Mouse (Mus musculus) MEL (cell line): ENCODE measurements around the gene Sfmbt2. TPM values are rescaled to one million over a fixed set of nuclear protein-coding genes. Genes with fewer than 3 reads are reported as not detected.

Source experiments
- DNase-seq: peaks from one replicate; pipeline ENCODE4 v3.0.0; 2011; ENCODE audit warnings: low read depth, low spot score
- H3K27ac ChIP-seq: 2 replicates; pipeline ENCODE4 v1.5.1; 2012; ENCODE audit warnings: low read depth, mild to moderate bottlenecking, control low read depth, low read length, moderate library complexity; ENCODE audit not compliant: control insufficient read depth
- H3K27me3 ChIP-seq, 2 experiments: fragments of 150-350 bp in 1 of 2; sonication (generic) in 1 of 2; 2 replicates each; pipeline ENCODE4 v1.6.1; 2012; ENCODE audit warnings: low read length in 2 of 2, mild to moderate bottlenecking in 2 of 2, improper control_type of control experiment in 1 of 2, moderate library complexity in 1 of 2; ENCODE audit not compliant: insufficient read depth in 2 of 2, control insufficient read depth in 1 of 2
- H3K36me3 ChIP-seq, 2 experiments: 2 replicates each; pipeline ENCODE4 v1.6.1; 2012 to 2014; ENCODE audit warnings: low read length in 2 of 2, improper control_type of control experiment in 1 of 2, inconsistent platforms in 1 of 2, mild to moderate bottlenecking in 1 of 2; ENCODE audit not compliant: insufficient read depth in 2 of 2, control insufficient read depth in 1 of 2
- H3K4me1 ChIP-seq, 2 experiments: fragments of 150-350 bp in 1 of 2; sonication (generic) in 1 of 2; 2 replicates each; pipeline ENCODE4 v1.6.1; 2012; ENCODE audit warnings: low read length in 2 of 2, improper control_type of control experiment in 1 of 2, mild to moderate bottlenecking in 1 of 2; ENCODE audit not compliant: insufficient read depth in 2 of 2, control insufficient read depth in 1 of 2
- H3K4me3 ChIP-seq, 2 experiments: fragments of 150-350 bp in 1 of 2; sonication (generic) in 1 of 2; 2 replicates each; pipeline ENCODE4 v1.5.1; 2012; ENCODE audit warnings: low read depth in 2 of 2, low read length in 2 of 2, mild to moderate bottlenecking in 2 of 2, moderate library complexity in 2 of 2, control low read depth in 1 of 2, improper control_type of control experiment in 1 of 2; ENCODE audit not compliant: control insufficient read depth in 1 of 2, insufficient read depth in 1 of 2
- H3K79me2 ChIP-seq: 2 replicates; pipeline ENCODE4 v1.6.1; 2012; ENCODE audit warnings: mild to moderate bottlenecking, low read length, moderate library complexity; ENCODE audit not compliant: control insufficient read depth, poor library complexity, insufficient read depth
- H3K9ac ChIP-seq: 2 replicates; pipeline ENCODE4 v1.6.1; 2012; ENCODE audit warnings: low read depth, mild to moderate bottlenecking, control low read depth, low read length, moderate library complexity; ENCODE audit not compliant: control insufficient read depth, poor library complexity, severe bottlenecking
- H3K9me3 ChIP-seq: fragments of 150-350 bp; sonication (generic); replicated peaks from 2 replicates; pipeline ENCODE4 v1.6.1; 2012; ENCODE audit warnings: mild to moderate bottlenecking, low read length, improper control_type of control experiment, moderate library complexity; ENCODE audit not compliant: insufficient read depth
- BHLHE40 ChIP-seq: IDR thresholded peaks from 2 replicates; pipeline ENCODE4 v1.6.1; 2012; ENCODE audit warnings: low read depth, mild to moderate bottlenecking, inconsistent platforms, low read length, improper control_type of control experiment, borderline replicate concordance
- CHD1 ChIP-seq: IDR thresholded peaks from 2 replicates; pipeline ENCODE4 v1.6.1; 2012; ENCODE audit warnings: low read depth, mild to moderate bottlenecking, inconsistent platforms, low read length, improper control_type of control experiment
- CHD2 ChIP-seq: IDR thresholded peaks from 2 replicates; pipeline ENCODE4 v1.6.1; 2011; ENCODE audit warnings: low read length, improper control_type of control experiment
- EP300 ChIP-seq, 2 experiments: IDR thresholded peaks; 2 replicates each; pipeline ENCODE4 v1.6.1; 2011; ENCODE audit warnings: improper control_type of control experiment in 2 of 2, low read length in 2 of 2, low read depth in 1 of 2, mild to moderate bottlenecking in 1 of 2
- GATA1 ChIP-seq: IDR thresholded peaks from 2 replicates; pipeline ENCODE4 v1.6.1; 2011; ENCODE audit warnings: low read depth, low read length, improper control_type of control experiment
- HCFC1 ChIP-seq: IDR thresholded peaks from 2 replicates; pipeline ENCODE4 v1.6.1; 2012; ENCODE audit warnings: low read depth, mild to moderate bottlenecking, inconsistent platforms, low read length, improper control_type of control experiment, moderate library complexity
- MEF2A ChIP-seq: IDR thresholded peaks from 2 replicates; pipeline ENCODE4 v1.6.1; 2014; ENCODE audit warnings: low read depth, mild to moderate bottlenecking, inconsistent platforms, low read length, improper control_type of control experiment; ENCODE audit not compliant: poor library complexity, insufficient replicate concordance, severe bottlenecking; ENCODE audit errors: extremely low read depth
- MXI1 ChIP-seq: IDR thresholded peaks from 2 replicates; pipeline ENCODE4 v1.6.1; 2011; ENCODE audit warnings: mild to moderate bottlenecking, low read depth, low read length, improper control_type of control experiment
- MYC ChIP-seq: IDR thresholded peaks from 2 replicates; pipeline ENCODE4 v1.6.1; 2011; ENCODE audit warnings: low read depth, mild to moderate bottlenecking, low read length, improper control_type of control experiment, moderate library complexity
- POLR2A ChIP-seq, 2 experiments: IDR thresholded peaks; 2 replicates each; pipeline ENCODE4 v1.6.1; 2011 to 2012; ENCODE audit warnings: low read length in 2 of 2, mild to moderate bottlenecking in 2 of 2, control low read depth in 1 of 2, improper control_type of control experiment in 1 of 2, low read depth in 1 of 2, moderate library complexity in 1 of 2; ENCODE audit not compliant: control insufficient read depth in 1 of 2, insufficient read depth in 1 of 2, poor library complexity in 1 of 2
- POLR2AphosphoS2 ChIP-seq: IDR thresholded peaks from 2 replicates; pipeline ENCODE4 v1.6.1; 2011; ENCODE audit warnings: low read length, improper control_type of control experiment
- POLR2AphosphoS5 ChIP-seq: IDR thresholded peaks from 2 replicates; pipeline ENCODE4 v1.6.1; 2012; ENCODE audit warnings: low read depth, borderline replicate concordance, mild to moderate bottlenecking, inconsistent platforms, low read length, moderate library complexity, mixed read lengths
- RAD21 ChIP-seq: IDR thresholded peaks from 2 replicates; pipeline ENCODE4 v1.6.1; 2011; ENCODE audit warnings: mild to moderate bottlenecking, low read depth, low read length, improper control_type of control experiment
- SIN3A ChIP-seq: IDR thresholded peaks from 2 replicates; pipeline ENCODE4 v1.6.1; 2012; ENCODE audit warnings: low read length, improper control_type of control experiment, inconsistent platforms
- UBTF ChIP-seq: IDR thresholded peaks from 2 replicates; pipeline ENCODE4 v1.6.1; 2012; ENCODE audit warnings: low read depth, mild to moderate bottlenecking, inconsistent platforms, low read length, improper control_type of control experiment, moderate library complexity, borderline replicate concordance; ENCODE audit not compliant: insufficient read depth
- USF1 ChIP-seq: IDR thresholded peaks from 2 replicates; pipeline ENCODE4 v1.6.1; 2014; ENCODE audit warnings: low read depth, mild to moderate bottlenecking, inconsistent platforms, low read length, improper control_type of control experiment, moderate library complexity
- ZC3H11A ChIP-seq: IDR thresholded peaks from 2 replicates; pipeline ENCODE4 v1.6.1; 2012; ENCODE audit warnings: low read depth, mild to moderate bottlenecking, inconsistent platforms, low read length, improper control_type of control experiment
- ZKSCAN1 ChIP-seq: IDR thresholded peaks from 2 replicates; pipeline ENCODE4 v1.6.1; 2012; ENCODE audit warnings: low read depth, mild to moderate bottlenecking, inconsistent platforms, low read length, improper control_type of control experiment, moderate library complexity
- ZNF384 ChIP-seq: IDR thresholded peaks from 2 replicates; pipeline ENCODE4 v1.6.1; 2012; ENCODE audit warnings: low read depth, mild to moderate bottlenecking, inconsistent platforms, low read length, improper control_type of control experiment
- polyA plus RNA-seq, 2 experiments: library from polyadenylated mRNA; stranded (reverse) in 1 of 2; unstranded in 1 of 2; fragments of >175 nt in 1 of 2; fragments of >200 nt in 1 of 2; gene quantifications; 2 replicates each; pipeline versions ENCODE4 v1.2.1 to v1.2.4; 2012; ENCODE audit warnings: low replicate concordance in 2 of 2, low read depth in 1 of 2; ENCODE audit not compliant: insufficient read length in 2 of 2, insufficient read depth in 1 of 2, missing spikeins in 1 of 2
- total RNA-seq: library from RNA; depleted of rRNA; stranded (reverse); fragments of 300-350 nt; gene quantifications from 2 replicates; pipeline ENCODE4 v1.2.3, GENCODE M21; 2012

Sfmbt2 gene
- total and polyA plus RNA-seq, 3 experiments, result not detected

DNA sequence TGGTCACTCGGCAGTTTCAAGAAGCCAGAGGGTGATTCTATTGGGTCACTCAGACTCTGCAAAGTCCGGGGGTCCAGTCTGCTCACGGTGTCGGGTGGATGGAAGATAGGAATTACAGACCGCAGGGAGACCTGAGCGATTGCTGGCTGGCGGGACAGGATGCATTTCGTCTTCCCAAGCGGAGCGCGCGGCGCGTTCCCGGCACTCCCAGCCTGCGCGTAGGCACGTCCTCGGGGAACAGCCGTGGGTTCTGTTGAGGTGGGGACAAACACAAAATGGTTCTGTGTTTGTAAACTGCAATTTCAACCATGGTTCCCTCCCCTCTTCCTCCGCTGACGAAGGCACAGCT lies 4.7 kb downstream of the Sfmbt2 start:
- TF ChIP-seq POLR2AphosphoS2 (no peak), BHLHE40 (no peak), HCFC1 (no peak), EP300 (IDR thresholded peaks at IDR 0.05; ENCODE audit: low read depth in 1 of 2, low read length in 2 of 2) (no peak), CHD1 (no peak), MXI1 (no peak), USF1 (no peak), RAD21 (no peak), POLR2A (IDR thresholded peaks at IDR 0.05; ENCODE audit: control insufficient read depth in 1 of 2, insufficient read depth in 1 of 2, low read depth in 1 of 2, low read length in 2 of 2, poor library complexity in 1 of 2) (no peak), ZC3H11A (no peak), POLR2AphosphoS5 (no peak)
- TF ChIP-seq, all 39 proteins: peak for 0
- H3K4me3 ChIP-seq, result no peak overlapping the region

DNA sequence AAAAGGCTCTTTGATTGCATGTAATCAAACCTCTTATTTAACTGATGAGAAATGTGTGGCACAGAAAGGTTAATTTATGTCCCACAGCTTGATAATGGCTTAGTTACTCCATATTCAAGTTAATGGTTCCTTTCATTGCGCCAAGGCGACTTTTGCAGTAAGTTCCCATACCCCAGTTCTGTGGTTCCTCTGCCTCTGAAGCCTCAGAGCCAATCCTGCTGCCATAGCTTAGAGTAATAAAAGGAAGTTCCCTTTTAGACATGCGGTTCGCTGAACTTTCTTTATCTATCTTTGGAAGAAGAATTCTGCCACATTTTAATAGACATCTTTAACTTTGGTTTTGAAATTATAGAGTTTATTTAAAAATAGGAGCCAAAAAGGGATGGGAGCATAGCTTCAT lies 19.7 kb downstream of the Sfmbt2 start:
- no peaks in the 10 kb centered on the region for H3K4me1 ChIP-seq
- H3K9me3 ChIP-seq, result no peaks in the 10 kb centered on the region
- no peak overlapping the region for H3K9ac ChIP-seq
- no peak overlapping the region for H3K4me3 ChIP-seq
- no peaks in the 10 kb centered on the region for H3K79me2 ChIP-seq
- H3K27ac ChIP-seq, result no peak overlapping the region
- H3K36me3 ChIP-seq, result no peaks in the 10 kb centered on the region
- TF ChIP-seq POLR2AphosphoS5 (no peak), MEF2A (no peak), GATA1 (no peak), SIN3A (no peak), ZKSCAN1 (no peak), UBTF (no peak)
- no peaks in the 10 kb centered on the region for H3K27me3 ChIP-seq
- DNase-seq, result no peak

More for the DNA sequence above, 4.7 kb downstream of the Sfmbt2 start:
- no peaks in the 10 kb centered on the region for H3K36me3 ChIP-seq
- H3K9me3 ChIP-seq, result no peaks in the 10 kb centered on the region
- DNase-seq, result no peak
- H3K4me1 ChIP-seq, result no peaks in the 10 kb centered on the region
- no peak overlapping the region for H3K27ac ChIP-seq
- H3K79me2 ChIP-seq, result no peaks in the 10 kb centered on the region
- no peaks in the 10 kb centered on the region for H3K27me3 ChIP-seq
- H3K9ac ChIP-seq, result no peak overlapping the region

DNA sequence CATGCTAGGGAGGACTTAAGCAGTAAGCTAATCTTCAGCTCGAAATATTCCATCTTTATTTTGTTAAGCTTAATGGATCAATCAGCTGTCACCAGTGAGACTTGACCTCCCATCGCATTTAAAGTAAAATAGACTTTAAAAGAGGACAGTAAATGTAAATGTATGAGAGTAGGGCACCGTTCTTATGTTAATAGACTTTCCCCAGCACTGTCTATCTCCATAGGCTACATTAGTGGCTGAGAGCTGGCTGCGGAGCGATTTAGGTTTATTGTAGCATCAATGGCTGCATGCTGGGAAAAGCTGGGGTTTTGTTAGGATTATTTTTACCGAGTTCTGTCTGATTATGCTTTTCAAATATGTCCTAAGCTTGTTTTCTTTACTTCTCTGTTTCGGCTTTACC lies 20.5 kb downstream of the Sfmbt2 start:
- Histone ChIP-seq H3K4me3 (no peak overlapping the region), H3K9ac (no peak overlapping the region), H3K27ac (no peak overlapping the region), H3K9me3 (no peaks in the 10 kb centered on the region), H3K79me2 (no peaks in the 10 kb centered on the region), H3K27me3 (no peaks in the 10 kb centered on the region), H3K4me1 (no peaks in the 10 kb centered on the region), H3K36me3 (no peaks in the 10 kb centered on the region)
- TF ChIP-seq CHD2 (no peak), MYC (no peak), HCFC1 (no peak), ZNF384 (no peak), SIN3A (no peak), GATA1 (no peak), ZC3H11A (no peak)
- no peak for DNase-seq
